Mouse (Mus musculus): ENCODE results near the gene Dchs2.
A peak's percentile ranks its signal among the peaks of the same experiment; 100 is the strongest.
"Not testable (repeated sequence)": the region's sequence is repeated elsewhere in the genome, so short reads cannot be mapped to it uniquely, and the experiment has no call there.

Gene Dchs2

DNA sequence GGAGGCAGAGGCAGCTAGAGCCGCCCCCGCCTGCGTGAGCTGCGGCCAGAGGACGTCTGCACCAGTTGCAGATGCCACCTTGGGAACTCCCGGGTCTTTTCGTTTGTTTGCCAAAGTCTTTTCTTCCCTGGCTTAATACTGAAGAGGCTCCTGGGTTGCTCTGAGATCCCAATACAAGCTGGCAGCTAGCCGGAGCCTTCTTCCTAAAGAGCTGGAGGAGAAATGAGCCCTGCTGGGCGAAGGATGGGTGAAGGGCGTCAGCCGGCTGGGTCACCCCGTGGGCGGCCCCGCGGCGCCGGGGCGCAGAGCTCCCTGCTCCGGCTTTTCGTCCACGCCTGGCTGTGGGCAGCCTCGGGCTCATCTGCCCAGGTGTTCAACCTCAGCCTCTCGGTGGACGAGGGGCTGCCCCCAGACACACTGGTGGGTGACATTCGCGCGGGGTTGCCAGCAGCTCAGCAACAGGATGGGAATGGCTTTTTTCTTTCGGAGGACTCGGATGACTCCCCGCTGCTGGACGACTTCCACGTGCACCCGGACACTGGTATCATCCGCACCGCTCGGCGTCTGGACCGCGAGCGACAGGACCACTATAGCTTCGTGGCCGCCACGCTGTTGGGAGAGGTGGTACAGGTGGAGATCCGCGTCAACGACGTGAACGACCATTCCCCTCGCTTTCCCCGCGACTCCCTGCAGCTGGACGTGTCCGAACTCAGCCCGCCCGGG is at the start of gene Dchs2:
Dchs2 (plus strand) TSS at position 223 of the 723 bp plus-strand sequence.
- DNase-seq (ENCODE audit: low read depth in 2 of 2, low spot score in 2 of 2) = no peak

- peak; percentile 16 to 55 for DNase-seq (ENCODE audit: low read depth in 2 of 2, low spot score in 2 of 2)
Measured at GRCm38 (mm10) chr3:83080567-83081055, 47.1 kb upstream of the Dchs2 start.

GRCm38 (mm10) chr3:83097586-83097985 is 30.2 kb upstream of the Dchs2 start:
- no peak for DNase-seq (ENCODE audit: low read depth in 2 of 2, low spot score in 2 of 2)

DNA sequence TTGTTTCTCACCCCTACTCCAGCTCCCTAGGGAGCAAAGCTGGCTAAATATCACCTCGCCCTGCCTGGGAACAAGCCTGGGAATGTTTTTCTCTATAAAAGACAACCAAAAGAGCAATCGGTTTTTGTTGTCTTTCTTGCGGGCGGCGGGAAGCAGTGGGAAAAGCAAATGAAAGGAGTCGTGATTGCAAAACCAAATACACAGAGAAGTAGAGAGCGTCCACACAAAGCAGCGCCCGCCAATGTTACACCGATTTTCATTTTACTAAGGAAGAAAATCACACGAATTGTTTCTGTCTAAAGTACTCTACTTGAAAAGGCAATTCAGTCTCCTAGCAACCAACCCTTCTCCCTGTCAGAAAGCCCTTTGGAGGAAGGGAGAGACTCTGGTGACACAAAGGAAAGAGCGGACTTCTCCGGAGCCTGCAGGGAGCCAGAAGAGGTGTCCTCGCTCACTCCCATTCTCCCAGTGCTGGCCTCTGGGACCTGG is 29.2 kb upstream of the Dchs2 start:
- DNase-seq (ENCODE audit: low read depth in 2 of 2, low spot score in 2 of 2) = no peak

GRCm38 (mm10) chr3:83099139-83099538 is 28.6 kb upstream of the Dchs2 start:
- no peak for DNase-seq (ENCODE audit: low read depth in 2 of 2, low spot score in 2 of 2)

DNA sequence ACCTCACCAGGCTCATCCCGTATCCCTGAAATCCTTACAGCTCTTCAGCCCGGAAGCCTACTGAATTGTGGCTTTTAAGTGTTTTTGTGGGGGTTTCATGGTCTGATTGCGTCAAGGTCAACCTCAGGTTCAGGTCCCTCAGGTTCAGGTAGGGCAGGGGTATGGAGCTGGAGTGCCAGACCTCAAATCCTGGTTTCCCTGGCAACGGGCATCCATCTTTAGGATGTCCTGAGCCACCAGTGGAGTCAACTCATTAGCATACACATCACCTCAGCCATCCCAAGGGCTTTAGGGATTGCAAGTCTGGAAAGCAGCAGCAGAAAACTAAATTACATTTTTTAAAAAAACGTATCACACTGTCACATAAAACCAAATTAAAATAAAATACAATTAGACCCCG is 28.1 kb upstream of the Dchs2 start:
- no peak for DNase-seq (ENCODE audit: low read depth in 2 of 2, low spot score in 2 of 2)

DNA sequence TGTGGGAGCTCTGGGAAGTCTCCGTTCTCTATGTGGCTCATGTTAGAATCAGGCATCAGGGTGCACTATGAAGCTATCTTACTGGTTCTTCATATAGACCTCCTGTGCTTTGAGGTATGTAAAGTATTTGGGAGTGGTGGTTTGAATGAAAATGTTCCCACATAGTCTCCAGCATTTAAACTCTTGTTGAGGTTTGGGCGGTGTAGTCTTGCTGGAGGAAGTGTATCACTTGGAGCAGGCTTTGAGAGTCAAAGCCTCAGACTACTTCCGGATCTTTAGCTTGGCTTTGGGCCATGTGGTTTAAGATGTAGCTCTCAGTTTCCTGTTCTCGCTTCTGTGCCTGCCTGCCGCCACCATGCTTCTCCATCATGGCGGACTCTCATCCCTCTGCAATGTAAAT is 25.5 kb upstream of the Dchs2 start:
- DNase-seq (ENCODE audit: low read depth in 2 of 2, low spot score in 2 of 2) = no peak

DNA sequence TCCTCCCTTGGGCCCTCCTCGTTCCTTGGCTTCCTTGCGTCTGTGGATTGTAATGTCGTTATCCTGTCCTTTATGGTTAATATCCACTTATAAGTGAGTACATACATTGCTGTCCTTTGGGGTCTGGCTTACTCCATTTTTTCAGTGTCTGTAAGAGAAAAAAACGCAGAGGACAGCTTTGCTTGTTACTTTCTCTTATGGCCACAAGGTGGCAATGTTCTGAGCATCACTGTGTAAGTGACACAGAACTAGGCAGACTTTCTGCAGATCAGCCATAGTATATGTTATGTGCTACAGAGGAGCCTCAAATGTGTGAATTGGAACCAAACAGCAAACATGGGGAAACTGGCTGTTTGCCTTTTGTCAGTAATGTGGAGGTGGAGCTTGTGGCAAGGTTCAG is 17.6 kb upstream of the Dchs2 start:
- DNase-seq (ENCODE audit: low read depth in 2 of 2, low spot score in 2 of 2) = no peak

- no peak for DNase-seq (ENCODE audit: low read depth in 2 of 2, low spot score in 2 of 2)
Measured at GRCm38 (mm10) chr3:83111485-83112261, 16.1 kb upstream of the Dchs2 start.

DNA sequence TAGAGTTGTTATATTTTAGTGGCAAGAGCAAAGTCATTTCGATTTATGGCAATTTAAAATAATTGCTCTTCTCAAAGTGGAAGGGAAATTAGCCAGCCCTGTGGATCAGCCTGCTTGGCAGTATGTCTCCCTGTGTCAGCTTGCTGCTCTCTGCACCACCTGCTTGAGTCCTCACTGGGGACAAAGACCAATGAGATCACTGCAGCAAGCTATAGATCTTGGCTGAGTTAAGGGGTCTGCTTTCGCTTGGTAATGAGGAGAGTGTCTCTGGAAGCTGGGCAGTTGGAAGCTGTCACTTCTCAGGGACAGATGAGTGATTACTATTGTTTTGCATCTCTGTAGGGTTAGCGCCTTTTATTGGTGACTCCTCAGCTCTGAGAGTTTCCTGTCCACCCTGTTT is 14.9 kb upstream of the Dchs2 start:
- no peak for DNase-seq (ENCODE audit: low read depth in 2 of 2, low spot score in 2 of 2)

- no peak for DNase-seq (ENCODE audit: low read depth in 2 of 2, low spot score in 2 of 2)
Measured at GRCm38 (mm10) chr3:83114946-83115345, 12.8 kb upstream of the Dchs2 start.

- DNase-seq (ENCODE audit: low read depth in 2 of 2, low spot score in 2 of 2) = no peak
Measured at GRCm38 (mm10) chr3:83117592-83117991, 10.2 kb upstream of the Dchs2 start.

DNA sequence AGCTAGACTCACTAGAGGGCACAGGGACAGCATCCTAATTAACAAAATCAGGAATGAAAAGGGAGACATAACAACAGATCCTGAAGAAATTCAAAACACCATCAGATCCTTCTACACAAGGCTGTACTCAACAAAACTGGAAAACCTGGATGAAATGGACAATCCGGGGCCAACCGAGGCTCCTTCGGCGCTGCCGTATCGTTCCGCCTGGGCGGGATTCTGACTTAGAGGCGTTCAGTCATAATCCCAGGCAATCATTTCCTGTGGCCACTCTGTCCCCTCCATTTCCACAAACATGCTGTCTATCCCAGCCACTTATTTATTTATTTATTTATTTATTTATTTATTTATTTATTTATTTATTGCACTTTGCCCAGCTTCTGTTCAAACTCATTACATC is 3.8 kb upstream of the Dchs2 start:
- DNase-seq (ENCODE audit: low read depth in 2 of 2, low spot score in 2 of 2) = not testable (repeated sequence)

DNA sequence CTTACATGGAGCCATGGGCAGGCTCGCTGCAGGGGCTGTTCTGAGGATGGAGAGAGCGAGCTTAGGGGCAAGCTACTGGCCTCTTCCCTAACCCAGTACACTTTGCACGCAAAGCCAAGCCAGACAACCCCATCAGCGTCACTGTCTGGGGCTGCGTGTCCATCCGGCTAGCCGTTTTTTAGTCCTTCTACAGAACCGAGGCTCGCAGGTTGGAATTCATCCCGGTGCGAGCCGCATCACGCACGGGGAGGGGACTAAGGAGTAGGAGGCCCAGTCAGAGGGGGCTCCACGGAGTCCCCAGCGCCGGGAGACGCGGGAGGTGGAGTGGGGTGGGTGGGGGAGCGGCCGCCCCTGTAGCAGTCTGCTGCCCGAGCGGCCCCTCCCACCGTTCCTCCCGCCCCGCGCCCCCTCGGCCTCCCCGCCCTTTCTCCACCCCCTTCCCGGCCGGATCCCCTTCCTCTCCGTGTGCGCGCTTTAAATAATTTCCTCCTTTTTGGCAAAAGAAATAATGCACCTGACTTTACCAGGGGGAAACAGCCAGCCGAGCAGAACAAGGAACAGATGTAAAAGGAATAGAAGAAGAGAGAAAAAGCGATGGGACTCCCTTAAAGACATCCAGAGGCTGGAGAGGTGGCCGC is 541 bp upstream of the Dchs2 start:
- no peak for DNase-seq (ENCODE audit: low read depth in 2 of 2, low spot score in 2 of 2)

- DNase-seq (ENCODE audit: low read depth in 2 of 2, low spot score in 2 of 2) = no peak
Measured at GRCm38 (mm10) chr3:83128449-83128922, 738 bp downstream of the Dchs2 start.

DNA sequence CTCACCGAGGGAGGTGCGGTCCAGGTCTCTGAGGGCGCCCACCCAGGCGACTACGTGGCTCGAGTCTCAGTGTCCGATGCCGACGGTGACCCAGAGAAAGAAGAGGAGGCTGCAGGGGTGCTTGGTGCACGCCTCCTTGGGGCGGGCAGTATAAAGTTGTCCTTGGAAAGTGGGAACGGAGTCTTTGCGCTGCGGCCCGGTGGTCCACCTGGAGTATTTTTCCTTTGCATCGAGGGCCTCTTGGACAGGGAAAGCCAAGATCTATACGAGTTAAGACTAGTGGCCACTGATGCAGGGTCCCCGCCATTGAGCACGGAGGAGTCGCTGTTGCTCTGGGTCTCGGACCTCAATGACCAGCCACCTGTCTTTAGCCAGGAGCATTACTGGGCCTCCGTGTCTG is 1.4 kb downstream of the Dchs2 start:
- DNase-seq (ENCODE audit: low read depth in 2 of 2, low spot score in 2 of 2) = no peak

DNA sequence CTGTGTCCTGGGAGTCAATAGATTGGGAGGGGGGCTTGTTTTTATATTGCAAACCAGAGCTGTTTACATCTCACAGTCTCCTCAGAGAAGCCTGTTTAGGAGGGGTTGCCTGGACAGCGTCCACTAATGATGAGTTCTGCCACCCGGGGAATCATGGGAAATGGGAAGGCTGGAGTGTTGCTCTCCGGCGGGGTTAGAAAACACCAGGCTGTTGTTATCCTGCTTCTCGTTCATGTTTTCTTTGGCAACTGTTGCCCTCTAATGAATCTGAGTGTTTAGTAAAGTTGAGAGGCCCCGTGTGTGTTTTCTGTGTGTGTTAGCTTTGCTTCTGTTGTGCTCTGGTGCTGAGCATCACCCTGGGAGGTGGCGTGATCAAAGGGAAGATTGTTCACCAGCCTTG is 8.7 kb downstream of the Dchs2 start:
- no peak for DNase-seq (ENCODE audit: low read depth in 2 of 2, low spot score in 2 of 2)

GRCm38 (mm10) chr3:83138820-83139219 is 11.1 kb downstream of the Dchs2 start:
- no peak for DNase-seq (ENCODE audit: low read depth in 2 of 2, low spot score in 2 of 2)

DNA sequence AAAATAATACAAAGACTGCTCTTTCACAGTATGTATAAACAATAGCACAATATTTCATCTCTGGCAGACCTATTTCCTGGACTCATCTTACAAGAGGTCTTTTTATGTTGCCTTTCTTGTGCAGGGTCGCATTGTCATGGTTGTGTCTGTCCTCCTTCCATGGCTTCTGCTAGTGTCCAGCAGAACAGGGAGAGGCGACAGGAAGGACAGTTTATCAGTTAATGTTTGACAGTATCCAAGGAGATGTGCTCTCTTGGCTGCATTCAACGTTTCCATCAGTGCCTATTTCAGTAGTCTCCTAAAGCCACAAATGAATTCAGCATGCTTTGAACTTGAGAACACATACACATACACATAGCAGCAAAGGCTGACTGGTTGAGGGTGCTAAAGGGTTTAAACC is 17.9 kb downstream of the Dchs2 start:
- no peak for DNase-seq (ENCODE audit: low read depth in 2 of 2, low spot score in 2 of 2)

GRCm38 (mm10) chr3:83147273-83148054 is 19.7 kb downstream of the Dchs2 start:
- no peak for DNase-seq (ENCODE audit: low read depth in 2 of 2, low spot score in 2 of 2)

DNA sequence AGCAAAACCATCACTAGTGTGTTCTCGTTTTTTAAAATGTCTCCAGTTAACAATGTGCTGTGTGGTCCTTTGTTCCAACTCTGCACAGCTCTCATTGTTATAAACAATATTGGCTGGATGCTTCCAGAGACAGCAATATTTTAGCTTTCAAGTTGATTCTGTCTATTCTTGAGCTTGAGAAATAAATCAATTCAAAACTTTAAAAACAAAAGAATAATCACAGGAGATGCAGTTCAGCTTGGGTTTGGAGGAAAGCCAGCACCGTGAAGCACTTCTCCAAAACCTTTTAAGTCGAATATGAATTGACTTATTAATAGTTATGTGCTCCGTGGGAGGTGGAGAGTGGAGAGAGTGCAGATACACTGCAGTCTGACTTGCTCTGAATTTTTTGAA is 20.3 kb downstream of the Dchs2 start:
- no peak for DNase-seq (ENCODE audit: low read depth in 2 of 2, low spot score in 2 of 2)

All from CD8-positive naive resting alpha-beta T cell, adult 2 months (primary cell).